Mouse (Mus musculus): ENCODE measurements around the gene Gm10188. TPM values are rescaled to one million over a fixed set of nuclear protein-coding genes. Genes with fewer than 3 reads are reported as not detected.
A peak's percentile ranks its signal among the peaks of the same experiment; 100 is the strongest.

Gm10188 gene
- polyA plus RNA-seq, 1 experiment, result not detected

- Histone ChIP-seq H3K4me3 (replicated peaks) (no peak overlapping the region), H3K27me3 (replicated peaks) (peaks cover 99% of the 10 kb centered on the region)
These were observed 31.9 kb downstream of the Gm10188 start for GRCm38 (mm10) chr1:132197666-132198065.

DNA sequence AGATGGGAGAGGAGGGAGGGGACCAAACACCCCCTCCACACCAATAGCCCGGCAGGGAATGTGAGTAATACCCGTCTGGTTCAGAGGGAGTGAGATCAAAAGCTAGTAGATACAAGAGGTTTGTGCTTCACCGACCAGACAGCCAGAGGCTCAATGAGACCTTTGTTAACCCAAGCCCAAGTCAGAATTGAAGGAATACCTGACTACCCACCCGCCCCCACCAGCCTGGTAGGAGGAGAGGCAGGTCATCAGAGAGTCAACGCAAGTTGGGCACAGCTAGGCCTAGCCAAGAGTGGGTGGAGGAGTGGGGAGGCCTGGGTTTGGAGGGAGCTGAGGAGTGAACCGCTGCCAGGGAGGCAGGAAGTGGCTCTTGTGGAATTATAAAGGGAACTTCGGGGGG is 33.2 kb downstream of the Gm10188 start:
- TF ChIP-seq FLI1 (IDR thresholded peaks at IDR 0.05; ENCODE audit: low read length) (no peak), GATA1 (IDR thresholded peaks at IDR 0.05; ENCODE audit: borderline replicate concordance, low read length) (no peak)
- Histone ChIP-seq H3K4me1 (no peaks in the 10 kb centered on the region; the same call in 1 of the 2 replicates), H3K9me3 (no peaks in the 10 kb centered on the region), H3K27me3 (replicated peaks) (peaks cover 99% of the 10 kb centered on the region), H3K36me3 (replicated peaks; ENCODE audit: low read length) (no peaks in the 10 kb centered on the region), H3K4me3 (replicated peaks) (no peak overlapping the region)

More at GRCm38 (mm10) chr1:132197666-132198065, 31.9 kb downstream of the Gm10188 start:
- Histone ChIP-seq H3K36me3 (replicated peaks; ENCODE audit: low read length) (no peaks in the 10 kb centered on the region), H3K9me3 (no peaks in the 10 kb centered on the region), H3K4me1 (no peaks in the 10 kb centered on the region; the same call in 1 of the 2 replicates)
- TF ChIP-seq GATA1 (IDR thresholded peaks at IDR 0.05; ENCODE audit: borderline replicate concordance, low read length) (no peak), FLI1 (IDR thresholded peaks at IDR 0.05; ENCODE audit: low read length) (no peak)

GRCm38 (mm10) chr1:132195681-132196080 is 33.9 kb downstream of the Gm10188 start:
- no peaks in the 10 kb centered on the region for H3K9me3 ChIP-seq
- H3K4me3 ChIP-seq (replicated peaks), result no peak overlapping the region
- H3K36me3 ChIP-seq (replicated peaks; ENCODE audit: low read length), result no peaks in the 10 kb centered on the region
- H3K27me3 ChIP-seq (replicated peaks), result peaks cover 100% of the 10 kb centered on the region
- no peak for TF ChIP-seq GATA1 (IDR thresholded peaks at IDR 0.05; ENCODE audit: borderline replicate concordance, low read length)
- no peak for TF ChIP-seq FLI1 (IDR thresholded peaks at IDR 0.05; ENCODE audit: low read length)
- peaks cover 4% of the 10 kb centered on the region for H3K4me1 ChIP-seq

GRCm38 (mm10) chr1:132195100-132195499 is 34.5 kb downstream of the Gm10188 start:
- Histone ChIP-seq H3K27me3 (replicated peaks) (peaks cover 100% of the 10 kb centered on the region), H3K36me3 (replicated peaks; ENCODE audit: low read length) (no peaks in the 10 kb centered on the region), H3K9me3 (no peaks in the 10 kb centered on the region), H3K4me1 (peaks cover 9% of the 10 kb centered on the region), H3K4me3 (replicated peaks) (no peak overlapping the region)
- TF ChIP-seq GATA1 (IDR thresholded peaks at IDR 0.05; ENCODE audit: borderline replicate concordance, low read length) (no peak), FLI1 (IDR thresholded peaks at IDR 0.05; ENCODE audit: low read length) (no peak)

- peaks cover 11% of the 10 kb centered on the region for H3K4me1 ChIP-seq
- H3K36me3 ChIP-seq (replicated peaks; ENCODE audit: low read length), result no peaks in the 10 kb centered on the region
- H3K27me3 ChIP-seq (replicated peaks), result peaks cover 100% of the 10 kb centered on the region
- TF ChIP-seq GATA1 (IDR thresholded peaks at IDR 0.05; ENCODE audit: borderline replicate concordance, low read length) (no peak), FLI1 (IDR thresholded peaks at IDR 0.05; ENCODE audit: low read length) (no peak)
- no peak overlapping the region for H3K4me3 ChIP-seq (replicated peaks)
- H3K9me3 ChIP-seq, result no peaks in the 10 kb centered on the region
These were observed 34.9 kb downstream of the Gm10188 start for GRCm38 (mm10) chr1:132194624-132195023.

DNA sequence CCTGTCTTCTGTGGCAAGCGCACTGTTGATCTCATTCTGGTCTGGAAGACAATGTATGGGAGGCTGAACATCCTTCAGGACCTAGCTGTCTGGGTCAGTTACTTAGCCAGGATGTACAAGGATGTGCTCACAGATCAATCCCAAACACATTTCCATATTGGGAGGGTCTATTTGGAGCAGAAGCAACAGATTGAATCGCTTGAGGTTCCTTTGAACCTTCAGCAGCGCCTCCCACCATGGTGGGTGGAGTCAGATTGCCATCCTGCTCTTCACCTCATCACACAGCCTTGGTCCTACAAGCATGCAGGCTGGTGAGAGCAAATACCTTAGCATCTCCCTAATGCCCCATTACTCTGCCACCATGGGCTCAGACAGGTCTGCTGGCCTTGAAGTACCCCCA is 35.8 kb downstream of the Gm10188 start:
- Histone ChIP-seq H3K36me3 (replicated peaks; ENCODE audit: low read length) (no peaks in the 10 kb centered on the region), H3K27me3 (replicated peaks) (peaks cover 100% of the 10 kb centered on the region), H3K9me3 (no peaks in the 10 kb centered on the region), H3K4me1 (peaks cover 13% of the 10 kb centered on the region), H3K4me3 (replicated peaks) (no peak overlapping the region)
- TF ChIP-seq GATA1 (IDR thresholded peaks at IDR 0.05; ENCODE audit: borderline replicate concordance, low read length), result no peak
- TF ChIP-seq FLI1 (IDR thresholded peaks at IDR 0.05; ENCODE audit: low read length), result no peak

- peaks cover 99% of the 10 kb centered on the region for H3K27me3 ChIP-seq (replicated peaks)
- no peaks in the 10 kb centered on the region for H3K36me3 ChIP-seq (replicated peaks; ENCODE audit: low read length)
- H3K4me1 ChIP-seq, result peaks cover 17% of the 10 kb centered on the region
- no peak overlapping the region for H3K4me3 ChIP-seq (replicated peaks)
- no peak for TF ChIP-seq GATA1 (IDR thresholded peaks at IDR 0.05; ENCODE audit: borderline replicate concordance, low read length)
- TF ChIP-seq FLI1 (IDR thresholded peaks at IDR 0.05; ENCODE audit: low read length), result no peak
- no peaks in the 10 kb centered on the region for H3K9me3 ChIP-seq
These were observed 37.5 kb downstream of the Gm10188 start for GRCm38 (mm10) chr1:132191786-132192680.

- no peaks in the 10 kb centered on the region for H3K9me3 ChIP-seq
- H3K27me3 ChIP-seq (replicated peaks), result peaks cover 99% of the 10 kb centered on the region
- TF ChIP-seq GATA1 (IDR thresholded peaks at IDR 0.05; ENCODE audit: borderline replicate concordance, low read length) (no peak), FLI1 (IDR thresholded peaks at IDR 0.05; ENCODE audit: low read length) (no peak)
- H3K4me1 ChIP-seq, result peaks cover 17% of the 10 kb centered on the region
- H3K36me3 ChIP-seq (replicated peaks; ENCODE audit: low read length), result no peaks in the 10 kb centered on the region
- H3K4me3 ChIP-seq (replicated peaks), result peak within 1 kb of the TSS; percentile 82
These were observed 38.3 kb downstream of the Gm10188 start, which contains the start of the genes Lemd1 and AC124108.1 for GRCm38 (mm10) chr1:132191093-132191785. Lemd1 (plus strand) TSS chr1:132191431. AC124108.1 (plus strand) TSS chr1:132191457.

GRCm38 (mm10) chr1:132190621-132191092 is 38.9 kb downstream of the Gm10188 start:
- Histone ChIP-seq H3K4me3 (replicated peaks) (peak overlapping the region; percentile 82), H3K9me3 (no peaks in the 10 kb centered on the region), H3K4me1 (peaks cover 17% of the 10 kb centered on the region), H3K27me3 (replicated peaks) (peaks cover 98% of the 10 kb centered on the region), H3K36me3 (replicated peaks; ENCODE audit: low read length) (no peaks in the 10 kb centered on the region)
- TF ChIP-seq GATA1 (IDR thresholded peaks at IDR 0.05; ENCODE audit: borderline replicate concordance, low read length) (no peak), FLI1 (IDR thresholded peaks at IDR 0.05; ENCODE audit: low read length) (no peak)

Measured in megakaryocyte, embryonic 14.5 days (primary cell).